19 mouse cellular contexts compared by ENCODE assay signal in genomic region chr12:70359443-70359842, GRCm38 (mm10). TPM values are rescaled to one million over a fixed set of nuclear protein-coding genes. Genes with fewer than 3 reads are reported as not detected.
DNase-seq lines count a peak whose midpoint lies in the region; ATAC-seq and TF ChIP-seq lines count a peak whose summit lies in the region.
"Had no signal": no experiment of that assay in that cellular context is flagged by ENCODE, and none has a peak within 500 bp of the region (broad histone marks: within the 10 kb centered on the region; RNA-seq: fewer than 3 reads in every experiment).

No protein-coding gene starts in this region.

- H3K36me3 ChIP-seq in midbrain, embryonic 13.5 days, result no peaks in the 10 kb centered on the region
- H3K36me3 ChIP-seq in midbrain, embryonic 15.5 days (replicated peaks), result no peaks in the 10 kb centered on the region
- H3K36me3 ChIP-seq in hindbrain, embryonic 14.5 days (replicated peaks; ENCODE audit: control insufficient read depth, insufficient read depth), result no peaks in the 10 kb centered on the region
- H3K36me3 ChIP-seq: intestine, embryonic 15.5 days; limb, embryonic 13.5 days; liver, embryonic 15.5 days; midbrain, embryonic 12.5 days; neural tube, embryonic 13.5 days had no signal

- H3K9ac ChIP-seq in midbrain, embryonic 13.5 days (replicated peaks), result no peak overlapping the region
- H3K9ac ChIP-seq in midbrain, embryonic 15.5 days, result no peak overlapping the region
- H3K9ac ChIP-seq in hindbrain, embryonic 14.5 days, result no peak overlapping the region
- H3K9ac ChIP-seq: intestine, embryonic 15.5 days; limb, embryonic 13.5 days; liver, embryonic 15.5 days; midbrain, embryonic 12.5 days; neural tube, embryonic 13.5 days had no signal

- no peak overlapping the region for H3K4me2 ChIP-seq in midbrain, embryonic 13.5 days (replicated peaks)
- H3K4me2 ChIP-seq in midbrain, embryonic 15.5 days, result no peak overlapping the region
- H3K4me2 ChIP-seq in hindbrain, embryonic 14.5 days (replicated peaks), result peak overlapping the region; percentile 22
- H3K4me2 ChIP-seq: intestine, embryonic 15.5 days; limb, embryonic 13.5 days; liver, embryonic 15.5 days; midbrain, embryonic 12.5 days; neural tube, embryonic 13.5 days had no signal

- DNase-seq in brain, embryonic 14.5 days (ENCODE audit: low read depth), result peak; percentile 39
- DNase-seq in hindbrain, embryonic 14.5 days (ENCODE audit: low spot score), result no peak
- DNase-seq in layer of hippocampus, postnatal 36 days, result peak; percentile 75 to 76
- no peak for DNase-seq in gastrocnemius, adult 2 months
- no peak for DNase-seq in lung, postnatal 36 days
- DNase-seq: adrenal gland, postnatal 25 days; cerebellum, postnatal 14 days; heart, adult 18-20 months; heart, postnatal 14 days; lung, postnatal 14 days had no signal

- no peak overlapping the region for H3K27ac ChIP-seq in midbrain, embryonic 13.5 days
- no peak overlapping the region for H3K27ac ChIP-seq in midbrain, embryonic 15.5 days
- H3K27ac ChIP-seq in hindbrain, embryonic 14.5 days, result no peak overlapping the region
- H3K27ac ChIP-seq in gastrocnemius, adult 2 months, result no peak overlapping the region
- H3K27ac ChIP-seq: intestine, embryonic 15.5 days; kidney, postnatal 0 days; limb, embryonic 13.5 days; liver, embryonic 15.5 days; midbrain, embryonic 12.5 days; neural tube, embryonic 13.5 days had no signal

- WGBS in midbrain, embryonic 13.5 days, result 73% methylated on average over 13 of the region's 13 CpGs
- WGBS in midbrain, embryonic 15.5 days, result 63% methylated on average over 13 of the region's 13 CpGs
- WGBS in hindbrain, embryonic 14.5 days, result 53% methylated on average over 13 of the region's 13 CpGs

- H3K4me3 ChIP-seq in midbrain, embryonic 13.5 days (replicated peaks), result no peak overlapping the region
- no peak overlapping the region for H3K4me3 ChIP-seq in midbrain, embryonic 15.5 days
- no peak overlapping the region for H3K4me3 ChIP-seq in hindbrain, embryonic 14.5 days (replicated peaks; ENCODE audit: low read length)
- no peak overlapping the region for H3K4me3 ChIP-seq in gastrocnemius, adult 2 months
- H3K4me3 ChIP-seq: intestine, embryonic 15.5 days; limb, embryonic 13.5 days; liver, embryonic 15.5 days; midbrain, embryonic 12.5 days; neural tube, embryonic 13.5 days had no signal

- peak; percentile 54; the same call in 1 of the 2 replicates for ATAC-seq in midbrain, embryonic 13.5 days
- ATAC-seq in midbrain, embryonic 15.5 days (replicated peaks), result no peak
- peak; percentile 48; the same call in 1 of the 2 replicates for ATAC-seq in hindbrain, embryonic 14.5 days (ENCODE audit: low FRiP score)
- ATAC-seq: CD4-positive, CD25-positive, alpha-beta regulatory T cell, adult 4 months; intestine, embryonic 15.5 days had no signal

- H3K27me3 ChIP-seq in midbrain, embryonic 13.5 days, result no peaks in the 10 kb centered on the region
- no peaks in the 10 kb centered on the region for H3K27me3 ChIP-seq in midbrain, embryonic 15.5 days (replicated peaks)
- no peaks in the 10 kb centered on the region for H3K27me3 ChIP-seq in hindbrain, embryonic 14.5 days (ENCODE audit: control insufficient read depth, insufficient read depth, low read length)
- H3K27me3 ChIP-seq: intestine, embryonic 15.5 days; limb, embryonic 13.5 days; midbrain, embryonic 12.5 days; neural tube, embryonic 13.5 days had no signal

- peaks cover 17% of the 10 kb centered on the region for H3K4me1 ChIP-seq in midbrain, embryonic 13.5 days (replicated peaks)
- H3K4me1 ChIP-seq in midbrain, embryonic 15.5 days, result peaks cover 3% of the 10 kb centered on the region; the same call in 1 of the 2 replicates
- 0 out of 2 replicates have a peak, but pooled peaks cover 3% of the 10 kb centered on the region for H3K4me1 ChIP-seq in hindbrain, embryonic 14.5 days (replicated peaks; ENCODE audit: control insufficient read depth, insufficient read depth, low read length)
- H3K4me1 ChIP-seq: intestine, embryonic 15.5 days; limb, embryonic 13.5 days; liver, embryonic 15.5 days had no signal

- no peaks in the 10 kb centered on the region for H3K9me3 ChIP-seq in midbrain, embryonic 13.5 days
- H3K9me3 ChIP-seq in midbrain, embryonic 15.5 days, result no peaks in the 10 kb centered on the region
- H3K9me3 ChIP-seq in hindbrain, embryonic 14.5 days (ENCODE audit: control insufficient read depth, low read length), result no peaks in the 10 kb centered on the region
- H3K9me3 ChIP-seq: intestine, embryonic 15.5 days; limb, embryonic 13.5 days; liver, embryonic 15.5 days; midbrain, embryonic 12.5 days; neural tube, embryonic 13.5 days had no signal

- TF ChIP-seq POLR2A in brain, embryonic 14.5 days (IDR thresholded peaks at IDR 0.05; ENCODE audit: borderline replicate concordance, extremely low read depth, insufficient read depth, insufficient read length, poor library complexity, severe bottlenecking), result no peak

- TF ChIP-seq CTCF in brain, embryonic 14.5 days (IDR thresholded peaks at IDR 0.05; ENCODE audit: borderline replicate concordance, extremely low read depth, insufficient read depth, insufficient read length), result no peak
- TF ChIP-seq CTCF in gastrocnemius, adult 2 months (IDR thresholded peaks at IDR 0.05), result no peak

- intact Hi-C loops in gastrocnemius, adult 2 months (cut with DNase I), result no loop called here

RNA-seq across cellular contexts. Expression of gene Trim9, which starts 12.0 kb away (rescaled TPM):
- 56.2 and 61.8 TPM in 2 replicates for polyA plus RNA-seq in midbrain, embryonic 13.5 days (2015; fragmentation: Nextera tagmentation; extraction: Ambion mirVana)
- 89.2 and 91.8 TPM in 2 replicates for polyA plus RNA-seq in midbrain, embryonic 15.5 days (2015; fragmentation: Nextera tagmentation; extraction: Ambion mirVana)
- 57.3 and 85.7 TPM in 2 replicates for polyA plus RNA-seq in brain, embryonic 14.5 days (2012; rRNA removed)
- 77.8 and 94.9 TPM in 2 replicates for polyA plus RNA-seq in hindbrain, embryonic 14.5 days (2014; fragmentation: Nextera tagmentation; extraction: Ambion mirVana)
- 100 to 1,000 TPM; 316 to 344 TPM for total RNA-seq in layer of hippocampus, postnatal 36 days (2021)
- under 1 TPM; 0.05 to 0.20 TPM for total RNA-seq in gastrocnemius, adult 2 months (2021)
- total RNA-seq: heart, adult 18-20 months had no signal

Comparison
In these comparisons a context has a peak if more than half of its experiments do, and no peak if none do; other contexts are left out.
1. DNase-seq: peak in brain, embryonic 14.5 days (single experiment) and layer of hippocampus, postnatal 36 days (2 of 2); none in hindbrain, embryonic 14.5 days (single experiment), gastrocnemius, adult 2 months (single experiment) and lung, postnatal 36 days (single experiment).